Mouse (Mus musculus) C2C12 (cell line): ENCODE measurements around the gene Speer4c.
"Not testable (repeated sequence)": the region's sequence is repeated elsewhere in the genome, so short reads cannot be mapped to it uniquely, and the experiment has no call there.

Experiments
- CTCF ChIP-seq: IDR thresholded peaks from one replicate; pipeline ENCODE4 v1.5.1; 2011; ENCODE audit not compliant: control insufficient read depth, insufficient read depth, insufficient read length
- FOSL1 ChIP-seq: IDR thresholded peaks from one replicate; pipeline ENCODE4 v1.8.0; 2011; ENCODE audit warnings: mild to moderate bottlenecking, low read length; ENCODE audit not compliant: poor library complexity, insufficient read depth, severe bottlenecking
- MAX ChIP-seq: IDR thresholded peaks from one replicate; pipeline ENCODE4 v1.6.1; 2011; ENCODE audit warnings: mild to moderate bottlenecking, control low read depth
- USF1 ChIP-seq: IDR thresholded peaks from one replicate; pipeline ENCODE4 v1.6.1; 2011; ENCODE audit warnings: low read depth, mild to moderate bottlenecking, control low read depth, moderate library complexity

- not testable (repeated sequence) for TF ChIP-seq CTCF, MAX, USF1, FOSL1
Measured at GRCm38 (mm10) chr5:15688874-15689658, 25.0 kb downstream of the Speer4c start.
